Mouse (Mus musculus) neural tube, embryonic 10.5 days (tissue): ENCODE measurements around the gene Upk3b.
"Not testable (repeated sequence)": the region's sequence is repeated elsewhere in the genome, so short reads cannot be mapped to it uniquely, and the experiment has no call there.

Experiments
- DNase-seq: peaks from one replicate; pipeline ENCODE4 v3.0.0-alpha.2; 2017; ENCODE audit warnings: low spot score; ENCODE audit errors: extremely low spot score

The Upk3b gene

GRCm38 (mm10) chr5:136034868-136035267 lies 3.4 kb upstream of the Upk3b start:
- DNase-seq: no peak

GRCm38 (mm10) chr5:136035285-136035684 lies 3.0 kb upstream of the Upk3b start:
- DNase-seq: no peak

DNA sequence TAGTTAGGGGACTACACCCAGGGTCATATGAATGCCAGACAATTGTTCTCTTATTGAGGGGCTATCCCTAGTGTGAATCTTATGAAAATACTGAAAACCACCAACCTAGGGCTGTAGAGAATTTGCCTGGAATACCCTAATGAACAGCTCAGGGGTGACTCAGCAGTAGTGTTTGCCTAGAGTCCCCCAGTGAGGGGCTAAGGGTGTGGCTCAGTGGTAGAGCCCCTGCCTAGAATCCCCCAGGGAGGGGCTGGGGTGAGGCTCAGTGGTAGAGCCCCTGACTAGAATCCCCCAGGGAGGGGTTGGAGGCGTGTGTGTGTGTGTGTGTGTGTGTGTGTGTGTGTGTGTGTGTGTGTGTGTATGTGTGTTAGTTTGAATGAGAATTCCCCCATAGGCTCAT lies 1.6 kb upstream of the Upk3b start:
- DNase-seq: no peak

- DNase-seq: no peak
These were observed 1.9 kb downstream of the Upk3b start for GRCm38 (mm10) chr5:136040210-136040609.

DNA sequence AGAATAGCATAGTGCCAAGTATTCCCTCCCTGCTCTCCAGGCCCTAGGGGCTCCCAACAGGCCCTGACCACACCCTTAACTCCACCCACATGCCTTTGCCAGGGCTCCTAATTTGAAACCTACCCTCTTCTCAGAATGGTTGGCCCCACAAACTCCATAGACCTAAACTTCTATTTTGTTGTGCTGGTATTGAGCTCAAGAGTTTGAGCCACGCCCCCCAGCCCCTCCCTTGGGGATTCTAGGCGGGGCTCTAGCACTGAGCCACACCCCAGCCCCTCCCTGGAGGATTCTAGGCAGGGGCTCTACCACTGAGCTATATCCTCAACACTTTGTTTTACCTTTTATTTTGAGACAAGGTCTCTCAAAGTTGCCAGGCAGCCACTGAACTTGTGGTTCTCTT lies 3.0 kb downstream of the Upk3b start:
- no peak for DNase-seq

DNA sequence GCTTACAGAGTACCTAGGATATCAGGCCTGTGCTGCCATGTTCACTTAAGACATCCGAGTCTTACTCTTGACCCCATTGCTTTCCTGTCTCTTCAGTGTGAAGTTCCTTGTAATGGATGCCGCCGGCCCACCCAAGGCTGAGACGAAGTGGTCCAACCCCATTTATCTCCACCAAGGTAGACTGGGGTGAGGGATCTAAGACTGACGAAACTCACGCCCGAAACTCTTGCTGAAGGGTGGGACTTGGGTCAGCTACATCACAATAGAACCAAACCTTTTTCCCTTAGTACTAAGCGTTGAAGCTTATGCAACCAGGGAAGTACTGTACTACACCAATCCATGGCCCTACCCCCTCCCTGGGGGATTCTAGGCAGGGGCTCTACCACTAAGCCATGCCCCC lies 3.4 kb downstream of the Upk3b start:
- DNase-seq: no peak

GRCm38 (mm10) chr5:136044865-136045264 lies 6.6 kb downstream of the Upk3b start:
- DNase-seq: no peak

- DNase-seq: peak; percentile 40
These were observed 7.1 kb downstream of the Upk3b start for GRCm38 (mm10) chr5:136045408-136045807.

- DNase-seq: peak; percentile 94
These were observed 7.7 kb downstream of the Upk3b start for GRCm38 (mm10) chr5:136045987-136046386.

DNA sequence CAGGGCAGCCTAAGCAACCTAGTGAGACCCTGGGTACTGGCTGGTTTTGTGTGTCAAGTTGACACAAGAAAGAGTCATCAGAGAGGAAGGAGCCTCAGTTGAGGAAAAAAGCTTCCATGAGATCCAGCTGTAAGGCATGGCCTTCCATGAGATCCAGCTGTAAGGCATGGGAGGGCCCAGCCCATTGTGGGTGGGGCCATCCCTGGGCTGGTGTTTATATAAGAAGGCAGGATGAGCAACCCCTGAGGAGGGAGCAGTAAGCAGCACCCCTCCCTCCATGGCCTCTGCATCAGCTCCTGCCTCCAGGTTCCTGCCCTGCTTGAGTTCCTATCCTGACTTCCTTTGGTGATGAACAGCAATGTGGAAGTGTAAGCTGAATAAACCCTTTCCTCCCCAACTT lies 10.2 kb downstream of the Upk3b start:
- not testable (repeated sequence) for DNase-seq

DNA sequence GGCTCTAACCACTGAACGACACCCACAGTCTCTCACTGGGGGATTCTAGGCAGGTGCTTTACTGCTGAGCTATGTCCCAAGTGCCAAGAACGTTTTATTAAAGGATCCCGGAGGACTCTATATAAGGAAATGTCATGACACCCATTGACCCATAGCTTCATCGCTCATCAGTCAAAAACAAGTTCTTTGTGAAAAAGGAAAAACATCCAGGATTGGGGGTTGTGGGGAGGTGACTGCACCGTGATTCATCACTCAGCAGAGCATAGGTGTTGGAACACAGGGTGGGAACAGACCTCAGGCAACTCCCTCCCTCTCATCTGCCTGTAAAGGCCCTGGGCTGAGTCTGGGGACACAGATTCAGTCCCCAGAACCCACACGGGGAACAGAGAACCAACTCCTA lies 11.6 kb downstream of the Upk3b start:
- DNase-seq: peak; percentile 31

GRCm38 (mm10) chr5:136051231-136052085 lies 13.2 kb downstream of the Upk3b start:
- peak; percentile 82 for DNase-seq

GRCm38 (mm10) chr5:136052861-136053655 lies 14.8 kb downstream of the Upk3b start:
- DNase-seq: no peak

DNA sequence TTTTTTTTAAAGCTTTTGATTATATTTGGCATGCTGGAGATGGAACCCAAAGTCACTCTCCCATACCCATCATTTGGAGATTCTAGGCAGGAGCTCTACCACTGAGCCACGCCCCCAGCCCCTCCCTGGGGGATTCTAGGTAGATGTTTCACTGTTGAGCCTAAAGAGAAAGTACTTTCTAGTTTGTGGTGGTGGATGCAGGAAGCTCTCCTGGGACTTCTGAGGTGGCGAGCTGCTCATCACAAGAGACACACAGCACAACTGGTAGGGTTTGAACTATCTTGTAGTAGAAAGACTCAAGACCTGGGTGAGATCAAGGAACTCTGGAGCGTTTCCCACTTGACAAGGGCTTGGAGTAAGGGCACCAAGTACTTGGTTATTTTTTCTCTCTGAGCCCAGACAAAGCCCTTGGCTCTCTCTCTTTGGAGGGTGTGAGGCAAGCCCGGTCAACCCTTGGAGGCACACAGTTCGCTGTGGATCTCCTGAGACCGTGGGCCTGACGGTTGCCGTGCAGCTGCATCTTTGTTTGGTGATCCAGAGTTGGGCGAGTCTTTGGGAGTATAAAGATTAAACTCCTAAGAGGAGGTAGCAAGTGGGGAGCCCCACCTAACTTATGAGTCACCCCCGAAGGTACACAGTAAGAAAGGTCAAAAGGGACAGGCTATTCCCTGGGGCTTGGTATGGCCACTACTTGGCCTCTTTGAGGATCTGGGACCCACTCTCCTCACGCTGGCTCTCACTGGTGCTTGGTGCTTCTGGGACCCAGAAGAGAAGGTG lies 16.2 kb downstream of the Upk3b start, which contains the start of gene Upk3bl:
TSS of gene Upk3bl (plus strand) at position 192 of the 777 bp plus-strand sequence.
- no peak for DNase-seq

GRCm38 (mm10) chr5:136056062-136056461 lies 17.8 kb downstream of the Upk3b start:
- no peak for DNase-seq

- DNase-seq: no peak
These were observed 18.8 kb downstream of the Upk3b start for GRCm38 (mm10) chr5:136057085-136057484.

GRCm38 (mm10) chr5:136061567-136061966 lies 23.3 kb downstream of the Upk3b start:
- peak; percentile 88 for DNase-seq

DNA sequence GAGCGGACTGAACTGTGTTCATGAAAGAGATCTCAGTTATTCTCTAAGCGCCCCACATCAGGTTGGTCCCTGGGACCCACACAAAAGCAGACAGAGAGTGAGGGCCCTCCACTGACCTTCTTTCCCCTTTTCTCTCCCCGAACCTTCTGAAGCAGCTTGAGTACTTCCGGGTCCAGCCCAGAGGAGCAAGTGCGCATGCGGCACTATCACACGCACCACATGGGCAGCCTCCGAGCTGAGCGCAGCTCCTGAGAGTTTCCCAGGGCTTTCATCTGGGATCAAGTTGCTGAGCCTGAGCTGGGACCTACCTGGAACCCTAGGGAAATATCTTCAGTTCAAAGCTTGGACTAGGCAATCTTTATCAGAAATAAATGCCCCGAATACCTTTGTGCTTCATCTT lies 25.6 kb downstream of the Upk3b start:
- DNase-seq: no peak

DNA sequence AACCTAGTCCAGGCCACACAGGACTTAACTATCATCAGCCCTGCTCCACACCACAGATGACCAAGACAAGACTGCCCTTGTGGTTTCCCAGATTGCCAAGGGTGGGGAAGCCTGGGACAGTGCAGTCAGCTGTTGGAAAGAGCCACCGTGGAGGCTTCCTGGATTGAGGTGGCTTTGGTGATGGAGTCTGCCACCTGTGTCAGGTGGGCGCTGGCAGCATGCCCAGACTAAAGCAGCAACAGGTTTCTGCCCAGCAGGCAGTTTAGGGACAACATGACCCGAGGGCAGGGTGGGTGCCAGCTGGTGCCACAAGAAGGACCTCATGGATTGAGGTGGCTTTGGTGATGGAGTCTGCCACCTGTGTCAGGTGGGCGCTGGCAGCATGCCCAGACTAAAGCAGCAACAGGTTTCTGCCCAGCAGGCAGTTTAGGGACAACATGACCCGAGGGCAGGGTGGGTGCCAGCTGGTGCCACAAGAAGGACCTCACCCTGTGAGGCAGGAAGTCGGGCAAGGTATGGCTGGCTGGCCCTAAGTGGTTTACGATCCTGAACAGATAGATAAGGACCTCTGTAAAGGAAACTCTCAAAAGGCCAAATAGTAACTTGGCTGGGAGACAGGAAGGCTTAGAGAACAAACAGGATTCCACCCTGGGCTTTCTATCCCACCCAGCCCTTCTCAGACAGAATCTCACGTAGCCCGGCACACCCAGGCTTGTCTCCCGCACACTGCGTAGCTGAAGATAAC lies 28.3 kb downstream of the Upk3b start:
- DNase-seq: not testable (repeated sequence)

- DNase-seq: no peak
These were observed 31.1 kb downstream of the Upk3b start for GRCm38 (mm10) chr5:136069411-136069810.

GRCm38 (mm10) chr5:136073051-136073450 lies 34.8 kb downstream of the Upk3b start:
- DNase-seq: no peak
